Mouse (Mus musculus) lung, embryonic 14.5 days (tissue): ENCODE measurements around the gene Rab5c. TPM values are rescaled to one million over a fixed set of nuclear protein-coding genes. Genes with fewer than 3 reads are reported as not detected.
A peak's percentile ranks its signal among the peaks of the same experiment; 100 is the strongest.

ENCODE experiments used
- ATAC-seq: fragments of 200-750 bp; cut with Nextera tagmentation; 2 replicates; pipeline ENCODE4 v1.8.0; 2017; ENCODE audit warnings: mild to moderate bottlenecking, moderate TSS enrichment, moderate library complexity; ENCODE audit not compliant: insufficient read depth
- DNase-seq: peaks from one replicate; pipeline ENCODE4 v3.0.0-alpha.2; 2015
- H3K27ac ChIP-seq: fragments of 300-500 bp; sonication (generic); 2 replicates; pipeline ENCODE4 v1.5.1; 2014; ENCODE audit warnings: low read depth, mild to moderate bottlenecking, moderate library complexity
- H3K27me3 ChIP-seq: fragments of 300-500 bp; sonication (generic); 2 replicates; pipeline ENCODE4 v1.6.1; 2014; ENCODE audit warnings: low read length, control low read depth; ENCODE audit not compliant: insufficient read depth
- H3K36me3 ChIP-seq: fragments of 300-500 bp; sonication (generic); 2 replicates; pipeline ENCODE4 v1.6.1; 2014; ENCODE audit warnings: control low read depth; ENCODE audit not compliant: insufficient read depth
- H3K4me1 ChIP-seq: fragments of 300-500 bp; sonication (generic); 2 replicates; pipeline ENCODE4 v1.6.1; 2014; ENCODE audit warnings: antibody characterized with exemption, control low read depth; ENCODE audit not compliant: insufficient read depth
- H3K4me2 ChIP-seq: fragments of 300-500 bp; sonication (generic); 2 replicates; pipeline ENCODE4 v1.6.1; 2014; ENCODE audit warnings: mild to moderate bottlenecking
- H3K4me3 ChIP-seq: fragments of 300-500 bp; sonication (generic); 2 replicates; pipeline ENCODE4 v1.5.1; 2014; ENCODE audit warnings: low read depth, low read length
- H3K9ac ChIP-seq: fragments of 300-500 bp; sonication (generic); 2 replicates; pipeline ENCODE4 v1.6.1; 2014
- H3K9me3 ChIP-seq: fragments of 300-500 bp; sonication (generic); 2 replicates; pipeline ENCODE4 v1.6.1; 2016; ENCODE audit warnings: low read depth, low read length, control low read depth
- CTCF ChIP-seq: IDR thresholded peaks from 2 replicates; pipeline ENCODE4 v1.5.1; 2016; ENCODE audit warnings: antibody characterized with exemption, low read depth
- WGBS: fragments of 180-500 bp; shearing (Covaris S2); extraction: QIAGEN DNeasy Blood & Tissue Kit; methylation state at CpG from one replicate; pipeline ENCODE4 v1.1.7; 2014; 5-methylcytosine and 5-hydroxymethylcytosine counted together
- polyA plus RNA-seq: library from polyadenylated mRNA; unstranded; fragments of >200 nt; fragmentation: Nextera tagmentation; extraction: Ambion mirVana; gene quantifications from 2 replicates; pipeline ENCODE4 v1.2.1, GENCODE M21; 2014

Rab5c gene
- polyA plus RNA-seq, 1 experiment from 2014 or later = 49.9 TPM

DNA sequence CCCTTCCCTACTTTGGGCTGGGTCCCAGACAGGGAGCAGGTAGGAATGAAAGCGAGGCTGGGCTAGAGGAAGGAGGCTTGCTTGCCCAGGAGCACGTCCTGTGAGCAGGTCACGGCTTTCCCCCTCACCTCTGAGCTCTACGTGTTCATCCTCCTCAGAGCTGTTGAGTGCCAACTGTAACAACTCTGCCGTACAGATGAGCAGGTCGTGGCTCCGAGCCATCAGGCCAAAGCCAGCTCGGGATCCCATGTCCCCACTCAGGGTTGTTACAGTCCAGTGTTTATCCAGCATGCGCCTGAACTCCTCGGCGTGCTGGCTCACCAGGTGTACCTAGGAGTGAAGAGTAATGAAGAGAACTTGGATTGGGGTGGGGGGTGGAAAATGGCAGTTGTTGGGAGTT lies 34.6 kb downstream of the Rab5c start:
- WGBS = 54% methylated on average over 11 of the region's 11 CpGs
- no peaks in the 10 kb centered on the region for H3K27me3 ChIP-seq
- H3K4me1 ChIP-seq = 0 out of 2 replicates have a peak, but pooled peaks cover 2% of the 10 kb centered on the region
- no peak for TF ChIP-seq CTCF
- H3K9ac ChIP-seq = no peak overlapping the region
- DNase-seq (no peak), ATAC-seq (0 out of 2 replicates have a peak, but pooled peaks have one; percentile 8)
- peak overlapping the region; percentile 4; the same call in 1 of the 2 replicates for H3K4me2 ChIP-seq
- H3K27ac ChIP-seq = no peak overlapping the region
- H3K9me3 ChIP-seq = no peaks in the 10 kb centered on the region
- no peak overlapping the region for H3K4me3 ChIP-seq
- peaks cover 41% of the 10 kb centered on the region for H3K36me3 ChIP-seq

DNA sequence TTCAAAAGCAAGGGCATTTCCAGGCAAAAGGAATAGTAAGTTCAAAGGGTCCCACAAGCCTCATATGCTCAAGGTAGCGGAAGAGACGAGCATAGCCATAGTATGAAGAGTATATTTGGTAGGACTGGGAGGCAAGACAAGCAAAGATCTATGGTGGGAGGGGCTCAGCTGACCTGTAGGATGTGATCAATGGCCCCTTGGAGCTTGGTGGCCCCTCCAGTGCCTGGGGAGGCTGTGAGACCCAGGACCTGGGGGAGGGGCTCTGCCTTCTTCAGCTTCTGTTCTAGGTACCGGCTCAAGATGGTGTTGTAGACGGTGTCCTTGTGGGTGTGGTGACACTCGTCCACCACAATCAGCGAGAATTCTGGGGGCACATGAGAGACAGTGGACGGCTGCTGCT lies 35.1 kb downstream of the Rab5c start:
- no peak for TF ChIP-seq CTCF
- 45% methylated on average over 7 of the region's 7 CpGs for WGBS
- Histone ChIP-seq H3K4me3 (no peak overlapping the region; the same call in 1 of the 2 replicates), H3K4me1 (0 out of 2 replicates have a peak, but pooled peaks cover 2% of the 10 kb centered on the region), H3K9ac (no peak overlapping the region), H3K4me2 (peak overlapping the region; percentile 46), H3K9me3 (no peaks in the 10 kb centered on the region), H3K36me3 (peaks cover 39% of the 10 kb centered on the region), H3K27me3 (no peaks in the 10 kb centered on the region), H3K27ac (no peak overlapping the region)
- DNase-seq (no peak), ATAC-seq (peak; percentile 10; the same call in 1 of the 2 replicates)

DNA sequence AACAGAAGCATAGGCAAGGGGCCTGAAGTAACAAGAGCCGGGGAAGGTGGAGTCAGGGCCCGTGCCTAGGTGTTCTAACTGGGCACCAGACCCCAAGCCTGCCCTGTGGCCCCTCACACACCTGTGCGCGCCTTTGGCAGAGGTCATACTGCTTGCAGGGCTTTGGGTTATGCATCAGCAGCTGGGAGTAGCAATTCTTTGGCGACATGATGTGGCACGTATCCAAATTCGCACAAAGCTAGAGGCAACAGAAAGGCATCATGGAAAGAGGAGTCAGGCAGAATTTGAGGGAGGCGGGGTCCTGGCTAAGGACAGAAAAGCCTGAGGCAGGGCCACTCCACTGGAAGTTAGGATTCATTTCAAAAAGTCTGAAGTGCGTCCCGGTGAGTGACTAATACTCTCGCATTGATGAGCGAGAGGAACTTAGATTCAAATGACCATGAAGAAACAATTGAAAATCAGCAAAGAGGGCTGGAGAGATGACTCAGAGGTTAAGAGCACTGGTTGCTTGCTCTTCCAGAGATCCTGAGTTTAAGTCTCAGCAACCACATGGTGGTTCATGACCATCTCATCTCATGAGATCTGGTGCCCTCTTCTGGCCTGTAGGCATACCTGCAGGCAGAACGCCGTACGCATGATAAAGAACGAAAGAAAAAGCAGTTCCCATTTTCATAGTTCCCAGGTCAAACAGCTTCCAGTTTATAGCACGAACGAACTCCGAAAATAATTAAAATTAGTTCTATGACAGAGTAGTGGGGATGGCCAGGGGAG lies 35.7 kb downstream of the Rab5c start:
- no peaks in the 10 kb centered on the region for H3K27me3 ChIP-seq
- peak; percentile 96 for TF ChIP-seq CTCF
- peak overlapping the region; percentile 46 for H3K4me2 ChIP-seq
- no peak overlapping the region for H3K4me3 ChIP-seq
- H3K9ac ChIP-seq = no peak overlapping the region
- ATAC-seq (peak; percentile 37), DNase-seq (peak; percentile 95)
- H3K27ac ChIP-seq = no peak overlapping the region
- H3K9me3 ChIP-seq = no peaks in the 10 kb centered on the region
- H3K36me3 ChIP-seq = peaks cover 34% of the 10 kb centered on the region
- 35% methylated on average over 19 of the region's 19 CpGs for WGBS
- H3K4me1 ChIP-seq = 0 out of 2 replicates have a peak, but pooled peaks cover 2% of the 10 kb centered on the region

DNA sequence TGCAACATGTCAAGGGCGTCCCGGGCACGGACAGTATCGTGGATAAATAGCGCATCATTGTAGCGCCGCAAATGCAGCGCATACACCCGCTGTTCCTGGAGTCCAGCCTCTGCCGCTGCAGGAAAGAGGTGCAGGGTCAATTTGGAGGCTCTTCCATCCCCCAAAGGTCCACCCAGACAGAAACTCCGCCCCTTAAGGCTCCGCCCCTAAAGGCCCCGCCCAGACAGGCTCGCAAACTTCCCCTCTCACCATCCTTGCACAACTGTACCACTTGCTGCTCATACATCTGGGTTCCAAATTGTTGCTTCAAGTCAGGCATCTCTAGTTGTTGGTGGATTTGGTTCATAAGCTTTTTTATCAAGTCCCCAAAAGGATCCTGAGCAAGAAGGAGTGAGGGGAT lies 36.7 kb downstream of the Rab5c start:
- Histone ChIP-seq H3K4me1 (0 out of 2 replicates have a peak, but pooled peaks cover 2% of the 10 kb centered on the region), H3K9ac (0 out of 2 replicates have a peak overlapping the region, but pooled peaks have one; percentile 3)
- peak; percentile 65 for ATAC-seq

DNA sequence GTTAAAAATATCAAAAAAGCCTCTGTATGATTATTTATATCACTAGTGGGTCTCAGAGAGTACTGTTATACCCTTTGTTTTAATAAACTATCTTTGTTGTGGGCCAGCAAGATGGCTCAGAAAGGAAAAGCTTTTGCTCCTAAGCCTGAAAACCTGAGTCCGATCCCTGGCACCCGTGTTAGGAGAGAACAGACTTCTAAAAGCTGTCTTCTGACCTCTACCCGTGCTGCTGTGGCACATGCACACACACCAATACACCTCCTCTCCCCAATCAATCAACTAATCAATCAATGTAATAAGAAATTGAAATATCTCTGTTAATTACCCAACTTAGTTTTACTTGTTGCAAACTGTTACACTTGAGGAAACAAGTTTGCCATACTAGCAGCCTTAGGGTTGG lies 37.3 kb downstream of the Rab5c start:
- Histone ChIP-seq H3K4me1 (0 out of 2 replicates have a peak, but pooled peaks cover 2% of the 10 kb centered on the region), H3K36me3 (peaks cover 18% of the 10 kb centered on the region), H3K9me3 (no peaks in the 10 kb centered on the region), H3K27ac (no peak overlapping the region), H3K9ac (no peak overlapping the region), H3K4me2 (peak overlapping the region; percentile 53; the same call in 1 of the 2 replicates), H3K27me3 (no peaks in the 10 kb centered on the region), H3K4me3 (no peak overlapping the region)
- DNase-seq (no peak), ATAC-seq (no peak)
- 71% methylated on average over 3 of the region's 3 CpGs for WGBS
- TF ChIP-seq CTCF = no peak

More for the DNA sequence above, 36.7 kb downstream of the Rab5c start:
- peak; percentile 79 for DNase-seq
- 7% methylated on average over 14 of the region's 14 CpGs for WGBS
- no peak overlapping the region for H3K27ac ChIP-seq
- no peak for TF ChIP-seq CTCF
- H3K4me2 ChIP-seq = peak overlapping the region; percentile 53
- H3K27me3 ChIP-seq = no peaks in the 10 kb centered on the region
- peak overlapping the region; percentile 19; the same call in 1 of the 2 replicates for H3K4me3 ChIP-seq
- H3K36me3 ChIP-seq = peaks cover 24% of the 10 kb centered on the region
- H3K9me3 ChIP-seq = no peaks in the 10 kb centered on the region

DNA sequence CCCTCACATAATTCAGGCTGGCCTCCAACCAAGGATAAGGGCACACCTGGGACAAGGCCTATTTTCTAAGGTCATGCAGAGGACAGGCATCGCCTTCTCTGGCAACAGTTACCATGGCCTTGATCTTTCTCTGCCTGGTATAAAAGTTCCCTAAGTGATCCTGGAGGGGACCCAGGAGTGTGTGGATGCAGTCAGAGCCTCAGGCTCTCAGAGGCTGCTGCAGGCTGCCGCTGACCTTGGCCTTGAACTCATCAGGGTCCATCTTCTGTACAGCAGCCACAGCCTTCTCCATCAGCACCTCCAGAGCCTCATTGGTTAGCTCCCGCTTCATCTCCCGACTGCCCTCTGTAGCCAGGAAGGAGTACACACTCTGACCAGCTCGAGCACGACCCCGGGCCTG lies 40.1 kb downstream of the Rab5c start:
- 72% methylated on average over 7 of the region's 7 CpGs for WGBS
- Histone ChIP-seq H3K4me3 (no peak overlapping the region), H3K27me3 (no peaks in the 10 kb centered on the region), H3K4me2 (no peak overlapping the region), H3K4me1 (0 out of 2 replicates have a peak, but pooled peaks cover 2% of the 10 kb centered on the region), H3K9ac (no peak overlapping the region), H3K27ac (no peak overlapping the region), H3K9me3 (no peaks in the 10 kb centered on the region), H3K36me3 (0 out of 2 replicates have a peak, but pooled peaks cover 4% of the 10 kb centered on the region)
- ATAC-seq (no peak), DNase-seq (no peak)
- TF ChIP-seq CTCF = no peak

DNA sequence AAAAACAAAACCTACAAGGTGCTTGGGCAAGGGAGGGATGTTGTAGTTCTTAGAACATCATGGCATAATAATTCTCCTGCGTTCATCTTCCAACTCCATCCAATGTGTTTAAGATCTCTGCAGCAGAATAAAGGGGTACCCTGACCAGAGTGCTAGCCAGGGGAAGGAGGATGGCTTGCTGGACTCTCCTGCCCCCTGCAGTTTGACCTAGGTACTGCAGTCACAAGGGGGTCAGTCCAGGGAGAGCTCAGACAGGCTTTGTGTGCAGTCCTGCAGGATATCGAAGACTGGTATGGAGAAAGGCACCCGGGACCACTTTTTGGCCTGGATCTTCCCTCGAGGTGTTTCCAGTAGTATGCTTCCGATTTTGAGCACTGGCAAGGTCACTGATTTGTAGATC lies 43.1 kb downstream of the Rab5c start:
- Histone ChIP-seq H3K27ac (no peak overlapping the region), H3K36me3 (0 out of 2 replicates have a peak, but pooled peaks cover 4% of the 10 kb centered on the region), H3K4me2 (no peak overlapping the region), H3K27me3 (peaks cover 21% of the 10 kb centered on the region), H3K4me3 (no peak overlapping the region), H3K9ac (no peak overlapping the region), H3K9me3 (no peaks in the 10 kb centered on the region), H3K4me1 (no peaks in the 10 kb centered on the region)
- peak; percentile 94 for TF ChIP-seq CTCF
- ATAC-seq (no peak), DNase-seq (peak; percentile 78)
- 32% methylated on average over 5 of the region's 5 CpGs for WGBS
